Mouse (Mus musculus): ENCODE measurements around the gene C1qtnf7.

DNA sequence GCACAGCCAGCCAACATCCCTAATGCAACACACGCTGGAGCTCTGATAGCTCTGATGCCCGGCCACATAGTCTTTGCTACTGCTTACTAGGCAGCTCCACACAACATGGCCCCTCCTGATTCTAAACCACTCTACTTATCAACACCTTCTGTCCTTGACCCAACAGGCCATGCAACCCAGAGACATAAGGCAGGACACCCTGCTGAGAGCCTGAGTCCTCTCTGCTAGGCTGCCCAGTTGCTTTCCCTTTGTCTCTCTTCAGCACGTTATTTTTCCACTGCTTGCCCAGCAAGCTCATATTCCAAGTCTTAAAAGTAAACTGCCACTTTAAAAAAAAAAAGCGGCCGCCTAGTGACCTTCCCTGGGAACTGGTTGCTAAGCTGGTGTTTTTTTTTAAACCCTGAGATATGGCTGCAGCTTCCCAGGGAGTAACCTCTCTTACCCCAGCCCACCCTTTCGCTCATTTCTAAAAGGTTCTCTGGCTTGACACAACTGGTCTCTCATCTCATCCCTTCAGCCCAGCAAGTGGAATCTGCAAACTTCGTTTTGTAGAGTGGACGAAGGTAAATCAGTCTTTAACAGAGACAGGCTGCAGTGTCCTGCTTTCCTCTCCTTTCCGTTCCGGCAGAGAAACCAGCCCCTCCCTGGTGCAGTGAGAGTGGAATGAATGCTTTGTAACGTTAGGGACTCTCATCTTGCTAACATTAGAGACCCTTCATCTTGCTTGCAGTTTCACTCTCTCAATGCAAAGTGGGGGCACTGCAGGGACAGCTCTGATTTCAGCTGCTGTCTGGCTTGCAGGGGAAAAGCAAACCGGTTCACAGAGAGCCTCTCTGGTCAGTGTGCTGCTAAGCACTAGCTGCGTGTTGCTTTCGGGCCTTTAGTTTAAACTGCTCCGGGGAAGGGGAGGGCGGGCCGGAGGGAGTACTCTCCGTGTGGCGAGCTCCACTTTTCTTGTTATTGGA is 146.9 kb downstream of the C1qtnf7 start, which contains the start of gene Cc2d2a:
- TF ChIP-seq CEBPB (IDR thresholded peaks at IDR 0.05; ENCODE audit: low read depth) (no peak), CTCF (IDR thresholded peaks at IDR 0.05; ENCODE audit: control insufficient read depth, insufficient read depth, insufficient read length) (no peak), USF1 (IDR thresholded peaks at IDR 0.05; ENCODE audit: low read depth) (no peak), MAX (IDR thresholded peaks at IDR 0.05) (no peak), FOSL1 (IDR thresholded peaks at IDR 0.05; ENCODE audit: insufficient read depth, low read length, poor library complexity, severe bottlenecking) (no peak), MYOD1 (IDR thresholded peaks at IDR 0.05; ENCODE audit: control insufficient read depth, insufficient read length, low read depth) (no peak)
